Mouse (Mus musculus): Measurements from ENCODE around the gene Tmem132b. TPM values are rescaled to one million over a fixed set of nuclear protein-coding genes. Genes with fewer than 3 reads are reported as not detected.
A peak's percentile ranks its signal among the peaks of the same experiment; 100 is the strongest.

Gene Tmem132b
- polyA plus RNA-seq, 1 experiment from 2014 or later, result 0.42 TPM

GRCm38 (mm10) chr5:125737105-125737504, 205.5 kb downstream of the Tmem132b start:
- no peaks in the 10 kb centered on the region for H3K9me3 ChIP-seq (ENCODE audit: control insufficient read depth, low read length)
- WGBS, result 70% methylated on average over 9 of the region's 9 CpGs
- no peak overlapping the region for H3K4me3 ChIP-seq (ENCODE audit: low read depth, low read length)
- H3K4me1 ChIP-seq (ENCODE audit: control insufficient read depth, insufficient read depth, low read length), result no peaks in the 10 kb centered on the region
- DNase-seq (ENCODE audit: low spot score, missing footprints), result no peak
- no peak overlapping the region for H3K9ac ChIP-seq (ENCODE audit: low read length)
- H3K4me2 ChIP-seq, result no peak overlapping the region
- ATAC-seq (ENCODE audit: low FRiP score), result no peak
- no peaks in the 10 kb centered on the region for H3K27me3 ChIP-seq (ENCODE audit: control insufficient read depth, insufficient read depth, low read length)
- H3K36me3 ChIP-seq (ENCODE audit: control insufficient read depth, insufficient read depth, low read length), result no peaks in the 10 kb centered on the region
- H3K27ac ChIP-seq (ENCODE audit: low read depth, low read length), result no peak overlapping the region

GRCm38 (mm10) chr5:125743503-125743902, 211.9 kb downstream of the Tmem132b start:
- ATAC-seq (ENCODE audit: low FRiP score), result no peak
- Histone ChIP-seq H3K9me3 (ENCODE audit: control insufficient read depth, low read length) (0 out of 2 replicates have a peak, but pooled peaks cover 2% of the 10 kb centered on the region), H3K9ac (ENCODE audit: low read length) (no peak overlapping the region), H3K36me3 (ENCODE audit: control insufficient read depth, insufficient read depth, low read length) (no peaks in the 10 kb centered on the region), H3K4me2 (no peak overlapping the region), H3K4me3 (ENCODE audit: low read depth, low read length) (no peak overlapping the region), H3K27ac (ENCODE audit: low read depth, low read length) (no peak overlapping the region), H3K4me1 (ENCODE audit: control insufficient read depth, insufficient read depth, low read length) (no peaks in the 10 kb centered on the region), H3K27me3 (ENCODE audit: control insufficient read depth, insufficient read depth, low read length) (no peaks in the 10 kb centered on the region)
- WGBS, result 83% methylated on average over 6 of the region's 6 CpGs
- DNase-seq (ENCODE audit: low spot score, missing footprints), result no peak

GRCm38 (mm10) chr5:125745727-125746126, 214.2 kb downstream of the Tmem132b start:
- H3K4me1 ChIP-seq (ENCODE audit: control insufficient read depth, insufficient read depth, low read length), result no peaks in the 10 kb centered on the region
- H3K4me3 ChIP-seq (ENCODE audit: low read depth, low read length), result no peak overlapping the region
- ATAC-seq (ENCODE audit: low FRiP score), result no peak
- H3K9ac ChIP-seq (ENCODE audit: low read length), result no peak overlapping the region
- H3K27ac ChIP-seq (ENCODE audit: low read depth, low read length), result no peak overlapping the region
- H3K4me2 ChIP-seq, result no peak overlapping the region
- DNase-seq (ENCODE audit: low spot score, missing footprints), result peak; percentile 85
- 63% methylated on average over 7 of the region's 7 CpGs for WGBS
- no peaks in the 10 kb centered on the region for H3K27me3 ChIP-seq (ENCODE audit: control insufficient read depth, insufficient read depth, low read length)
- H3K36me3 ChIP-seq (ENCODE audit: control insufficient read depth, insufficient read depth, low read length), result no peaks in the 10 kb centered on the region
- 0 out of 2 replicates have a peak, but pooled peaks cover 3% of the 10 kb centered on the region for H3K9me3 ChIP-seq (ENCODE audit: control insufficient read depth, low read length)

GRCm38 (mm10) chr5:125751481-125751880, 219.9 kb downstream of the Tmem132b start:
- no peak for DNase-seq (ENCODE audit: low spot score, missing footprints)
- Histone ChIP-seq H3K9ac (ENCODE audit: low read length) (no peak overlapping the region), H3K36me3 (ENCODE audit: control insufficient read depth, insufficient read depth, low read length) (no peaks in the 10 kb centered on the region), H3K9me3 (ENCODE audit: control insufficient read depth, low read length) (0 out of 2 replicates have a peak, but pooled peaks cover 3% of the 10 kb centered on the region), H3K4me1 (ENCODE audit: control insufficient read depth, insufficient read depth, low read length) (no peaks in the 10 kb centered on the region), H3K27ac (ENCODE audit: low read depth, low read length) (no peak overlapping the region), H3K4me2 (no peak overlapping the region), H3K27me3 (ENCODE audit: control insufficient read depth, insufficient read depth, low read length) (no peaks in the 10 kb centered on the region), H3K4me3 (ENCODE audit: low read depth, low read length) (no peak overlapping the region)
- WGBS, result 79% methylated on average over 5 of the region's 5 CpGs
- no peak for ATAC-seq (ENCODE audit: low FRiP score)

- H3K4me1 ChIP-seq (ENCODE audit: control insufficient read depth, insufficient read depth, low read length), result no peaks in the 10 kb centered on the region
- ATAC-seq (ENCODE audit: low FRiP score), result no peak
- WGBS, result 84% methylated on average over 5 of the region's 5 CpGs
Observed at GRCm38 (mm10) chr5:125752546-125752945, 221.0 kb downstream of the Tmem132b start.

GRCm38 (mm10) chr5:125756987-125757530, 225.5 kb downstream of the Tmem132b start:
- no peak overlapping the region for H3K4me3 ChIP-seq (ENCODE audit: low read depth, low read length)
- DNase-seq (ENCODE audit: low spot score, missing footprints) (no peak), ATAC-seq (ENCODE audit: low FRiP score) (no peak)
- H3K9me3 ChIP-seq (ENCODE audit: control insufficient read depth, low read length), result no peaks in the 10 kb centered on the region
- 88% methylated on average over 7 of the region's 7 CpGs for WGBS
- H3K27ac ChIP-seq (ENCODE audit: low read depth, low read length), result no peak overlapping the region
- no peaks in the 10 kb centered on the region for H3K27me3 ChIP-seq (ENCODE audit: control insufficient read depth, insufficient read depth, low read length)
- H3K4me1 ChIP-seq (ENCODE audit: control insufficient read depth, insufficient read depth, low read length), result no peaks in the 10 kb centered on the region
- no peaks in the 10 kb centered on the region for H3K36me3 ChIP-seq (ENCODE audit: control insufficient read depth, insufficient read depth, low read length)
- H3K4me2 ChIP-seq, result no peak overlapping the region
- no peak overlapping the region for H3K9ac ChIP-seq (ENCODE audit: low read length)

More at GRCm38 (mm10) chr5:125752546-125752945, 221.0 kb downstream of the Tmem132b start:
- Histone ChIP-seq H3K36me3 (ENCODE audit: control insufficient read depth, insufficient read depth, low read length) (no peaks in the 10 kb centered on the region), H3K9me3 (ENCODE audit: control insufficient read depth, low read length) (0 out of 2 replicates have a peak, but pooled peaks cover 3% of the 10 kb centered on the region), H3K9ac (ENCODE audit: low read length) (no peak overlapping the region), H3K27me3 (ENCODE audit: control insufficient read depth, insufficient read depth, low read length) (no peaks in the 10 kb centered on the region), H3K4me3 (ENCODE audit: low read depth, low read length) (no peak overlapping the region), H3K4me2 (no peak overlapping the region), H3K27ac (ENCODE audit: low read depth, low read length) (no peak overlapping the region)
- DNase-seq (ENCODE audit: low spot score, missing footprints), result no peak

- Histone ChIP-seq H3K4me3 (ENCODE audit: low read depth, low read length) (no peak overlapping the region), H3K9me3 (ENCODE audit: control insufficient read depth, low read length) (no peaks in the 10 kb centered on the region), H3K36me3 (ENCODE audit: control insufficient read depth, insufficient read depth, low read length) (no peaks in the 10 kb centered on the region), H3K9ac (ENCODE audit: low read length) (no peak overlapping the region), H3K27ac (ENCODE audit: low read depth, low read length) (no peak overlapping the region), H3K27me3 (ENCODE audit: control insufficient read depth, insufficient read depth, low read length) (no peaks in the 10 kb centered on the region), H3K4me2 (no peak overlapping the region), H3K4me1 (ENCODE audit: control insufficient read depth, insufficient read depth, low read length) (no peaks in the 10 kb centered on the region)
- no peak for ATAC-seq (ENCODE audit: low FRiP score)
- 76% methylated on average over 1 of the region's 1 CpGs for WGBS
- no peak for DNase-seq (ENCODE audit: low spot score, missing footprints)
Observed at GRCm38 (mm10) chr5:125758506-125758905, 226.9 kb downstream of the Tmem132b start.

GRCm38 (mm10) chr5:125766941-125767340, 235.4 kb downstream of the Tmem132b start:
- H3K9me3 ChIP-seq (ENCODE audit: control insufficient read depth, low read length), result no peaks in the 10 kb centered on the region
- no peak overlapping the region for H3K4me2 ChIP-seq
- H3K9ac ChIP-seq (ENCODE audit: low read length), result no peak overlapping the region
- no peaks in the 10 kb centered on the region for H3K27me3 ChIP-seq (ENCODE audit: control insufficient read depth, insufficient read depth, low read length)
- ATAC-seq (ENCODE audit: low FRiP score), result no peak
- 74% methylated on average over 6 of the region's 6 CpGs for WGBS
- H3K4me3 ChIP-seq (ENCODE audit: low read depth, low read length), result no peak overlapping the region
- no peaks in the 10 kb centered on the region for H3K36me3 ChIP-seq (ENCODE audit: control insufficient read depth, insufficient read depth, low read length)
- no peak overlapping the region for H3K27ac ChIP-seq (ENCODE audit: low read depth, low read length)
- no peaks in the 10 kb centered on the region for H3K4me1 ChIP-seq (ENCODE audit: control insufficient read depth, insufficient read depth, low read length)
- no peak for DNase-seq (ENCODE audit: low spot score, missing footprints)

GRCm38 (mm10) chr5:125767950-125768349, 236.4 kb downstream of the Tmem132b start:
- Histone ChIP-seq H3K9me3 (ENCODE audit: control insufficient read depth, low read length) (no peaks in the 10 kb centered on the region), H3K4me3 (ENCODE audit: low read depth, low read length) (no peak overlapping the region), H3K27me3 (ENCODE audit: control insufficient read depth, insufficient read depth, low read length) (no peaks in the 10 kb centered on the region), H3K27ac (ENCODE audit: low read depth, low read length) (no peak overlapping the region), H3K4me2 (no peak overlapping the region), H3K36me3 (ENCODE audit: control insufficient read depth, insufficient read depth, low read length) (no peaks in the 10 kb centered on the region), H3K9ac (ENCODE audit: low read length) (no peak overlapping the region), H3K4me1 (ENCODE audit: control insufficient read depth, insufficient read depth, low read length) (no peaks in the 10 kb centered on the region)
- ATAC-seq (ENCODE audit: low FRiP score) (no peak), DNase-seq (ENCODE audit: low spot score, missing footprints) (no peak)
- 79% methylated on average over 1 of the region's 1 CpGs for WGBS

Data from midbrain, embryonic 11.5 days (tissue).